In the genomic region with DNA sequence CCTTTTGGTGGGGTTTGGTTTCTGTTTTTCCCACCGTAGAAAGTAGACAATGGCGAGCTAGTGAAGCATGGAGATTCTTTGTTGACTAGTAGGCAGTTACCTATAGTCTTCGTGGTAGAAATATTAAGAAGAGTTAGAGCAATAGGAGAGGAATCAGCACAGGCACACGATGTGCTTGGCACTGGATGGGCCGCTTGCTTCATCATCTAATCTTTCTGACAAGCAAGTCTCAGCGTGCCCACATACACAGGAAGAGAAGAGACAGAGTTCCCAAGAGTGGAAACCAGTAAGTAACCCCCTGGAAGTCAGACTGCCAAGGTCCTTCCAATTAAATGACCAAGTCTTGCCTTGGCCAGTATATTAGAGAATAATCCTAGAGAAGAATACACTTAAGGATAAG, we compare ENCODE assay signal across 18 mouse cellular contexts.
"Had no signal": no experiment of that assay in that cellular context is flagged by ENCODE, and none has a peak within 500 bp of the region (broad histone marks: within the 10 kb centered on the region; RNA-seq: fewer than 3 reads in every experiment).

No protein-coding gene starts in this region.

- H3K27me3 ChIP-seq: midbrain, embryonic 13.5 days; neural tube, embryonic 13.5 days; neural tube, embryonic 15.5 days had no signal

- H3K4me2 ChIP-seq: lung, embryonic 14.5 days; midbrain, embryonic 13.5 days; neural tube, embryonic 13.5 days; neural tube, embryonic 15.5 days had no signal

- H3K4me1 ChIP-seq: midbrain, embryonic 10.5 days; midbrain, embryonic 13.5 days; neural tube, embryonic 13.5 days; neural tube, embryonic 15.5 days had no signal

- H3K36me3 ChIP-seq: midbrain, embryonic 10.5 days; midbrain, embryonic 13.5 days; neural tube, embryonic 13.5 days; neural tube, embryonic 15.5 days had no signal

- H3K4me3 ChIP-seq: midbrain, embryonic 10.5 days; midbrain, embryonic 13.5 days; myocyte; neural tube, embryonic 13.5 days; neural tube, embryonic 15.5 days had no signal

- H3K27ac ChIP-seq: midbrain, embryonic 10.5 days; midbrain, embryonic 13.5 days; neural tube, embryonic 13.5 days; neural tube, embryonic 15.5 days had no signal

- H3K9ac ChIP-seq: lung, embryonic 14.5 days; midbrain, embryonic 13.5 days; neural tube, embryonic 13.5 days; neural tube, embryonic 15.5 days had no signal

- DNase-seq: lung, adult 18-20 months; lung, embryonic 14.5 days; lung, postnatal 10 days; lung, postnatal 4 days; retina, postnatal 1 day; right cerebral cortex, adult 18-20 months; right cerebral cortex, postnatal 25 days; right cerebral cortex, postnatal 4 days; spleen, adult 18-20 months; thymus, adult 18-20 months; thymus, postnatal 14 days; thymus, postnatal 36 days had no signal

- ATAC-seq: midbrain, embryonic 13.5 days; midbrain, embryonic 16.5 days had no signal

- H3K9me3 ChIP-seq: midbrain, embryonic 10.5 days; midbrain, embryonic 13.5 days; neural tube, embryonic 13.5 days; neural tube, embryonic 15.5 days had no signal
